Mouse (Mus musculus) G1E (cell line): ENCODE results near the gene Cilp.

ENCODE experiments used
- CTCF ChIP-seq: IDR thresholded peaks from 2 replicates; pipeline ENCODE4 v1.5.1; 2012; ENCODE audit warnings: low read depth, low read length, inconsistent platforms, mixed read lengths
- GATA1 ChIP-seq: IDR thresholded peaks from 2 replicates; pipeline ENCODE4 v1.6.1; 2012; ENCODE audit warnings: borderline replicate concordance, low read length, inconsistent platforms, mixed read lengths

DNA sequence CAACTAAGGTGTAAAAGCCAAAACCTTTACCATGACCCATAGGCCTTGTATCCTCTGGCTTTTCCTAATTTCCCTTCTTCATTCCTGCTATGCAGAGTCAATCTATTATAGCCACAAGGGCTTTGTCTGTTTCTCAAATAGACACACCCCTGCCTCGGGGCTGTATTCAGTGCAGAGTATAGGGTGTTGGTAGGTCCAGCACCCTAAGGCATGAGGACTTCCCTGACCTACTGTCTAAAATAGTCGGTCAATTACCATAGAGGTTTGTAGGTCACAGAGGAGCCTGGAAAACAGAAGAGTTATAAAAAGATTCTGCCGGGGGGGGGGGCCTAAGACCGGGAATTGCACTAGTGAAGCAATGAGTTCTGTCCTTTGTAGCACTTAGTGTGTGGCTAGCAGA lies 8.9 kb downstream of the Cilp start:
- TF ChIP-seq CTCF = no peak
- no peak for TF ChIP-seq GATA1
